Mouse (Mus musculus) liver, postnatal 0 days (tissue): ENCODE results near the gene Wnt9b. TPM values are rescaled to one million over a fixed set of nuclear protein-coding genes. Genes with fewer than 3 reads are reported as not detected.

ENCODE experiments used
- ATAC-seq: fragments of 200-750 bp; cut with Nextera tagmentation; 2 replicates; pipeline ENCODE4 v1.8.0; 2017; ENCODE audit warnings: mild to moderate bottlenecking, moderate library complexity
- DNase-seq: peaks from one replicate; pipeline ENCODE4 v3.0.0-alpha.2; 2016
- H3K27ac ChIP-seq: fragments of 300-500 bp; sonication (generic); 2 replicates; pipeline ENCODE4 v1.5.1; 2014; ENCODE audit warnings: antibody characterized with exemption, moderate library complexity, mild to moderate bottlenecking, low read depth
- H3K27me3 ChIP-seq: fragments of 300-500 bp; sonication (generic); 2 replicates; pipeline ENCODE4 v1.6.1; 2014; ENCODE audit warnings: low read length, control low read depth, mixed read lengths; ENCODE audit not compliant: insufficient read depth
- H3K36me3 ChIP-seq: fragments of 300-500 bp; sonication (generic); replicated peaks from 2 replicates; pipeline ENCODE4 v1.6.1; 2014; ENCODE audit warnings: mild to moderate bottlenecking, control low read depth, low read length, moderate library complexity, mixed read lengths; ENCODE audit not compliant: insufficient read depth
- H3K4me1 ChIP-seq: fragments of 300-500 bp; sonication (generic); 2 replicates; pipeline ENCODE4 v1.6.1; 2014; ENCODE audit warnings: antibody characterized with exemption, mild to moderate bottlenecking, control low read depth; ENCODE audit not compliant: insufficient read depth
- H3K4me2 ChIP-seq: fragments of 300-500 bp; sonication (generic); 2 replicates; pipeline ENCODE4 v1.6.1; 2014; ENCODE audit warnings: low read depth, mild to moderate bottlenecking, low read length, moderate library complexity, mixed read lengths
- H3K4me3 ChIP-seq: fragments of 300-500 bp; sonication (generic); 2 replicates; pipeline ENCODE4 v1.5.1; 2014; ENCODE audit warnings: low read depth, low read length
- H3K9ac ChIP-seq: fragments of 300-500 bp; sonication (generic); replicated peaks from 2 replicates; pipeline ENCODE4 v1.6.1; 2014; ENCODE audit warnings: mild to moderate bottlenecking, moderate library complexity
- H3K9me3 ChIP-seq: fragments of 300-500 bp; sonication (generic); 2 replicates; pipeline ENCODE4 v1.6.1; 2016; ENCODE audit warnings: mild to moderate bottlenecking, control low read depth, low read length, mixed read lengths
- CTCF ChIP-seq: sonication (generic); IDR thresholded peaks from 2 replicates; pipeline ENCODE4 v1.5.1; 2016; ENCODE audit warnings: antibody characterized with exemption, low read depth
- EP300 ChIP-seq: IDR thresholded peaks from 2 replicates; pipeline ENCODE4 v1.6.1; 2016; ENCODE audit warnings: antibody characterized with exemption, low read depth, mild to moderate bottlenecking
- WGBS: fragments of 180-500 bp; shearing (Covaris S2); extraction: QIAGEN DNeasy Blood & Tissue Kit; methylation state at CpG from one replicate; pipeline ENCODE4 v1.1.7; 2014; ENCODE audit not compliant: insufficient replicate concordance; 5-methylcytosine and 5-hydroxymethylcytosine counted together
- polyA plus RNA-seq: library from polyadenylated mRNA; unstranded; fragments of >200 nt; fragmentation: Nextera tagmentation; extraction: Ambion mirVana; gene quantifications from 2 replicates; pipeline ENCODE4 v1.2.1, GENCODE M21; 2015

Wnt9b gene
- polyA plus RNA-seq, 1 experiment from 2014 or later = 0.20 TPM

GRCm38 (mm10) chr11:103709982-103710381 is 39.6 kb downstream of the Wnt9b start:
- Histone ChIP-seq H3K36me3 (no peaks in the 10 kb centered on the region), H3K9me3 (no peaks in the 10 kb centered on the region), H3K4me3 (no peak overlapping the region), H3K27ac (no peak overlapping the region), H3K4me2 (no peak overlapping the region), H3K9ac (no peak overlapping the region), H3K4me1 (no peaks in the 10 kb centered on the region), H3K27me3 (no peaks in the 10 kb centered on the region)
- DNase-seq (no peak), ATAC-seq (no peak)
- no peak for TF ChIP-seq CTCF
- TF ChIP-seq EP300 = no peak
- WGBS = 59% methylated on average over 1 of the region's 1 CpGs

GRCm38 (mm10) chr11:103707005-103707404 is 42.6 kb downstream of the Wnt9b start:
- Histone ChIP-seq H3K4me1 (no peaks in the 10 kb centered on the region), H3K27ac (no peak overlapping the region), H3K4me2 (no peak overlapping the region), H3K9me3 (no peaks in the 10 kb centered on the region), H3K9ac (no peak overlapping the region), H3K27me3 (no peaks in the 10 kb centered on the region), H3K36me3 (no peaks in the 10 kb centered on the region; the same call in 1 of the 2 replicates), H3K4me3 (no peak overlapping the region)
- DNase-seq = no peak
- WGBS = 41% methylated on average over 8 of the region's 8 CpGs
- no peak for TF ChIP-seq EP300
- no peak for TF ChIP-seq CTCF
- no peak for ATAC-seq

GRCm38 (mm10) chr11:103698226-103698625 is 51.4 kb downstream of the Wnt9b start:
- Histone ChIP-seq H3K4me2 (peak overlapping the region; percentile 75), H3K27ac (peak overlapping the region; percentile 99), H3K36me3 (no peaks in the 10 kb centered on the region), H3K4me3 (peak overlapping the region; percentile 88), H3K9ac (peak overlapping the region; percentile 90), H3K4me1 (0 out of 2 replicates have a peak, but pooled peaks cover 2% of the 10 kb centered on the region), H3K9me3 (no peaks in the 10 kb centered on the region), H3K27me3 (no peaks in the 10 kb centered on the region)
- WGBS = 70% methylated on average over 2 of the region's 2 CpGs
- TF ChIP-seq CTCF (no peak), EP300 (no peak)
- ATAC-seq = no peak
- DNase-seq = no peak

- DNase-seq (peak; percentile 93), ATAC-seq (peak; percentile 98)
- H3K9ac ChIP-seq = peak within 1 kb of the TSS; percentile 90
- under 1% methylated on average over 57 of the region's 57 CpGs for WGBS
- peak within 1 kb of the TSS; percentile 99 for H3K27ac ChIP-seq
- peak within 1 kb of the TSS; percentile 75 for H3K4me2 ChIP-seq
- 0 out of 2 replicates have a peak, but pooled peaks cover 2% of the 10 kb centered on the region for H3K4me1 ChIP-seq
- H3K27me3 ChIP-seq = no peaks in the 10 kb centered on the region
- TF ChIP-seq CTCF (no peak), EP300 (peak; percentile 15; the same call in 1 of the 2 replicates)
- H3K4me3 ChIP-seq = peak within 1 kb of the TSS; percentile 88
- H3K9me3 ChIP-seq = no peaks in the 10 kb centered on the region
- no peaks in the 10 kb centered on the region for H3K36me3 ChIP-seq
Measured at GRCm38 (mm10) chr11:103697565-103698176, 52.0 kb downstream of the Wnt9b start, which contains the start of gene Gosr2. Gene Gosr2 (minus strand): TSS chr11:103697898.

GRCm38 (mm10) chr11:103696851-103697564 is 52.6 kb downstream of the Wnt9b start:
- H3K27ac ChIP-seq = peak overlapping the region; percentile 99
- peak overlapping the region; percentile 88 for H3K4me3 ChIP-seq
- no peaks in the 10 kb centered on the region for H3K36me3 ChIP-seq
- DNase-seq (no peak), ATAC-seq (peak; percentile 80)
- WGBS = under 1% methylated on average over 18 of the region's 18 CpGs
- no peaks in the 10 kb centered on the region for H3K27me3 ChIP-seq
- 0 out of 2 replicates have a peak, but pooled peaks cover 2% of the 10 kb centered on the region for H3K4me1 ChIP-seq
- H3K9ac ChIP-seq = peak overlapping the region; percentile 90
- peak overlapping the region; percentile 75 for H3K4me2 ChIP-seq
- H3K9me3 ChIP-seq = no peaks in the 10 kb centered on the region
- TF ChIP-seq CTCF (peak; percentile 38; the same call in 1 of the 2 replicates), EP300 (no peak)

- H3K9ac ChIP-seq = no peak overlapping the region
- TF ChIP-seq CTCF = no peak
- TF ChIP-seq EP300 = no peak
- WGBS = 58% methylated on average over 1 of the region's 1 CpGs
- H3K4me1 ChIP-seq = peaks cover 12% of the 10 kb centered on the region
- H3K27me3 ChIP-seq = no peaks in the 10 kb centered on the region
- ATAC-seq = no peak
- H3K27ac ChIP-seq = no peak overlapping the region
- no peaks in the 10 kb centered on the region for H3K36me3 ChIP-seq
- no peak overlapping the region for H3K4me3 ChIP-seq
- no peak for DNase-seq
- no peak overlapping the region for H3K4me2 ChIP-seq
- H3K9me3 ChIP-seq = no peaks in the 10 kb centered on the region
Measured at GRCm38 (mm10) chr11:103693241-103693640, 56.4 kb downstream of the Wnt9b start.
